Mouse (Mus musculus) lung, adult 2 months (tissue): ENCODE measurements around the gene Nelfe. TPM values are rescaled to one million over a fixed set of nuclear protein-coding genes. Genes with fewer than 3 reads are reported as not detected.
"Not testable (repeated sequence)": the region's sequence is repeated elsewhere in the genome, so short reads cannot be mapped to it uniquely, and the experiment has no call there.

ENCODE experiments used
- DNase-seq: peaks from one replicate; pipeline ENCODE4 v3.0.0; 2022
- H3K4me1 ChIP-seq: fragments of 200-500 bp; 2 replicates; pipeline ENCODE4 v1.6.1; 2011; ENCODE audit warnings: low read length; ENCODE audit not compliant: control insufficient read depth, insufficient read depth
- H3K4me3 ChIP-seq: fragments of 200-500 bp; replicated peaks from 2 replicates; pipeline ENCODE3; 2011; ENCODE audit warnings: low read depth, mild to moderate bottlenecking, control low read depth, low read length; ENCODE audit errors: extremely low read depth
- CTCF ChIP-seq: fragments of 200-500 bp; IDR thresholded peaks from 2 replicates; pipeline ENCODE4 v1.5.1; 2011; ENCODE audit warnings: mild to moderate bottlenecking, low read length, control low read depth; ENCODE audit not compliant: insufficient read depth
- POLR2A ChIP-seq: fragments of 200-500 bp; IDR thresholded peaks from 2 replicates; pipeline ENCODE4 v1.6.1; 2011; ENCODE audit warnings: low read depth, mild to moderate bottlenecking, control low read depth, low read length, borderline replicate concordance; ENCODE audit errors: extremely low read depth
- WGBS: fragments of 180-500 bp; shearing (Covaris S2); methylation state at CpG from one replicate; pipeline ENCODE4 v1.1.7; 2018; 5-methylcytosine and 5-hydroxymethylcytosine counted together
- polyA plus RNA-seq: library from polyadenylated mRNA; depleted of rRNA; stranded (reverse); fragments of >200 nt; gene quantifications from 2 replicates; pipeline ENCODE4 v1.2.3, GENCODE M21; 2012; rRNA removed

Nelfe gene
- 22.4 and 23.2 TPM in 2 replicates for polyA plus RNA-seq

DNA sequence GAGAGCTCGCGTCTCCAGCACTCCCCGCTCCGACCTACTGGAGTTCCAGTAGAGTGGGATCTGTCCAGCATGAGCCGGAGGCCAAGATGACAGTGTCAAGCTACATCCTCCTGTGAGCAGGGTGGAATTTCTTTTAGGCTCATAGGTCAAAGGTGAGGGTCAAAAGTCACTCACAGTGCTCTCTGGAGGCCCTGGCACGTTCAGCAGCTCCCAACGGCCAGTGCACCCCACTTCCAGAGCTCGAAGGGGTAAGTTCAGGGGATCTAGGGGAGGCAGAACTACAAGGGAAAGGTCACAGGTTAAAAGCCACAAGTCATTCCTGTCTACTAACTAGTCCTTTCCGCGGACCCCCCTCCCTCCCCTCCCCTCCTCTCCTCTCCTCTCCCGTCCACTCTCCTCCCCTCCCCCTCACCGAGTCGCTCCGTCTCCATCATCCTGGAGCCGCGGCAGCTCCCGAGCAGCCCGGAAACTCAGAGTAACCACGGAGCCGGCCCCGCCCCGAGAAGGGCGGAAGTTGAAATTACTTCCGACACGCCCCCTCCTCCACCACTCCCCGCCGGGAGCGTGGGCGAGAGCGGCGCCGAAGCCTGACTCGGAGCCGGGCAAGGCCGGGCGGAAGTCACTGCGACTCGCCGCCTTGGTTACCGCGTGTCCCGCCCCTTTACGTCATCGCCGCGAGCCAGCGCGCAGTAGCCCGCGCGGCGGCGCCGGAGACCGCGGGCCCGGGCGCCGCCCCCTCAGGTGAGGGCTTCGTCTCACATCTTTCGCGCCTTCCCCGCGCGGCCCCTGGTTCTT, at the start of gene Nelfe, which contains the start of gene Skiv2l:
Gene Nelfe, plus strand, starts transcription at position 670 of the 795 bp plus-strand sequence.
Gene Skiv2l, minus strand, starts transcription at position 489 of the 795 bp plus-strand sequence.
- under 1% methylated on average over 65 of the region's 65 CpGs for WGBS
- DNase-seq, result peak; percentile 98
- Histone ChIP-seq H3K4me3 (peak within 1 kb of the TSS; percentile 78), H3K4me1 (0 out of 2 replicates have a peak, but pooled peaks cover 3% of the 10 kb centered on the region)
- no peak for TF ChIP-seq CTCF
- peak; percentile 15; the same call in 1 of the 2 replicates for TF ChIP-seq POLR2A

DNA sequence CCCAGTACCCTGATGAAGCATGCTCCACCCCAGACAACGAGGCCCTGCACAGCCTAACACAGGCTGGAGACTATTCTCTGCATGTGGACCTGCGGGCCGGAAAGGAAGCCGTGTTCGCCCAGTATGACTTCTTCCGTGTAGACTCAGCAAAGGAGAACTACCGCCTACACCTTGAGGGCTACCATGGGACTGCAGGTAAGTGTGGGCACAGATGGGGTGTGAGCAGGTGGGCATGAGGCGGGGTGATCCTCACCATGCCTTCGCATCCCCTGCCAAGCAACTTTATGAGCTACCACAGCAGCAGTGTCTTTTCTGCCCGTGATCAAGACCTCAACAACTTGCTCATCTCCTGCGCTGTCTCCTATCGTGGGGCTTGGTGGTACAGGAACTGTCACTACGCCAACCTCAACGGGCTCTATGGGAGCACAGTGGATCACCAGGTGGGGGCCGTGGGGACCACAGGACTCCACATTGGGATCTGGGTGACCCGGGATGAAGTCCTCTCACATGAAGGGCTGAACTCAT, 49.3 kb upstream of the Nelfe start:
- not testable (repeated sequence) for H3K4me1 ChIP-seq, H3K4me3 ChIP-seq, DNase-seq
- WGBS, result 89% methylated on average over 16 of the region's 16 CpGs

DNA sequence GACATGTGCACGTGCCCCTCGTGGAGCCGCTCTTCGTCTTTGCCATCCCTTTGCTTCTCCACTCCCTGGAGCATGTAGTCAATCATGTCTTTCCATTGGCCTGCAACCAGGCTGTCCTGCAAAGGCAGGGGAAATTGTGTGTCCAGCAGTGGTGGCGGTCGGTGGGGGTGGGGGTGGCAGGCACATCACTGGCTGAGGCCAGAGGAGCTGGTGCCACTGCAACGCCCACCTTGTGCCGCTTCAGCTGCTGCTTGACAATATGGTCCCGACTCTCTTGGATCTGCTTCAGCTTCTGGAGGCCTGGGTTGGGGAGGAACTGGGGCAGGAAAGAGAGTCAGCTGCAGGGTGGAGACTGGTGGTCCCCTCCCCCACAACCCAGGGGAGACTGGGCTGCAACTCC, 47.4 kb upstream of the Nelfe start:
- not testable (repeated sequence) for H3K4me1 ChIP-seq, DNase-seq, H3K4me3 ChIP-seq
- 93% methylated on average over 9 of the region's 9 CpGs for WGBS

GRCm38 (mm10) chr17:34803367-34803766, 46.8 kb upstream of the Nelfe start:
- WGBS, result 91% methylated on average over 6 of the region's 6 CpGs
- H3K4me1 ChIP-seq, DNase-seq, H3K4me3 ChIP-seq: not testable (repeated sequence)

GRCm38 (mm10) chr17:34804301-34804700, 45.9 kb upstream of the Nelfe start, which contains the start of gene Cyp21a1:
Cyp21a1 (minus strand) TSS chr17:34804561.
- not testable (repeated sequence) for DNase-seq, H3K4me3 ChIP-seq, H3K4me1 ChIP-seq
- WGBS, result 65% methylated on average over 5 of the region's 6 CpGs

GRCm38 (mm10) chr17:34804871-34805562, 45.2 kb upstream of the Nelfe start:
- TF ChIP-seq POLR2A (no peak), CTCF (no peak)
- no peak for DNase-seq
- H3K4me1 ChIP-seq, result no peaks in the 10 kb centered on the region
- 74% methylated on average over 6 of the region's 6 CpGs for WGBS
- H3K4me3 ChIP-seq, result no peak overlapping the region

- no peak for DNase-seq
- Histone ChIP-seq H3K4me3 (no peak overlapping the region), H3K4me1 (no peaks in the 10 kb centered on the region)
- no peak for TF ChIP-seq POLR2A
- no peak for TF ChIP-seq CTCF
- 57% methylated on average over 3 of the region's 3 CpGs for WGBS
These were observed 43.0 kb upstream of the Nelfe start for GRCm38 (mm10) chr17:34807176-34807575.

DNA sequence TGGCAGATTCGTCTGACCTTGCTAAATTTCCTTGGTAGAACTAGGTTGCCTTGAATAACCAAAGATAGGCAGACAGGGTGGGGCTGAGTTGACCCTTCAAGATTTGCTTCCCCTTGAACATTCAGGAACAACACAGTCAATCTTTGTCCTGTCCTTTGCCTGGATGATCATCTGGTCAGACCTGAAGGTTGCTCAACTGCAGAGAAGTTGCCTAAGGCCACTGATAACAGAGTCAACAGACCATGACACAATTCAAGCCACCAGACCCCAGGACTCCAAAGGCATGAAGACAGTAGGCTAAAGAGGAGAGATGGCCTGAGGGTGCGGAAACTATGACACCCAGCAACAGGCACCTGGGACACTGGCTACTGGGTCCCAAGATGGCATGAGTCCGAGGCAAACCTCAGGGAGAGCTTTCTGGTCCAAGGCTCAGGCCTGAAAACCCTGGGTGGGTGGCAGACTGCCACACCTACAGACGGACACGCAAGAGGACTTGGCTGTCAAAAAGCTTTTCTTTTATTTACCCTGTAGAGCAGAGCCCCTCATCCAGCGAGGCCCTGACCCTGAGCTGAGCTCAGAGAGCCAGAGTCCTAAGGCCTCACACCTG, 41.5 kb upstream of the Nelfe start:
- no peak for DNase-seq

DNA sequence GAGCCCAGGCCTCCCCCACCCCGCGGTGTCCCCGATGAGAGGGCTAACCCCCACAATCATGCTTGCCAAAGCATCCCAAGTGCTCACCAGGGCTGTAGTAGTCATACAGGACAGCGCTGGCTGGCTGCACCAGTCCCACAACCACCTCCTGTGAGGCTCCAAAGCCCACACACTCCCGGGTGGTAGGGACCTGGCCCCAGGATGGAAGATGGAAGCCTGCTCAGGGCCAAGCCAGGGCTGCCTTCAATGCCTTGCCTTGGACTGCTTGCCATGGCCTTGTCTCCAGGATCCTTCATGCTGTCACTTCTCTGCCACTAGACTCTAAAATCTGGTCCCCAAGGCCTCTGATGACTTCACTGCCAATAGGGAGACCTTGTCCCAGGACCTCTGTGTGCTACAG, 39.8 kb upstream of the Nelfe start:
- not testable (repeated sequence) for H3K4me3 ChIP-seq, DNase-seq, H3K4me1 ChIP-seq
- WGBS, result 90% methylated on average over 5 of the region's 5 CpGs

More for the DNA sequence above, 41.5 kb upstream of the Nelfe start:
- Histone ChIP-seq H3K4me3 (no peak overlapping the region), H3K4me1 (no peaks in the 10 kb centered on the region)
- 75% methylated on average over 6 of the region's 6 CpGs for WGBS
- no peak for TF ChIP-seq POLR2A
- no peak for TF ChIP-seq CTCF

DNA sequence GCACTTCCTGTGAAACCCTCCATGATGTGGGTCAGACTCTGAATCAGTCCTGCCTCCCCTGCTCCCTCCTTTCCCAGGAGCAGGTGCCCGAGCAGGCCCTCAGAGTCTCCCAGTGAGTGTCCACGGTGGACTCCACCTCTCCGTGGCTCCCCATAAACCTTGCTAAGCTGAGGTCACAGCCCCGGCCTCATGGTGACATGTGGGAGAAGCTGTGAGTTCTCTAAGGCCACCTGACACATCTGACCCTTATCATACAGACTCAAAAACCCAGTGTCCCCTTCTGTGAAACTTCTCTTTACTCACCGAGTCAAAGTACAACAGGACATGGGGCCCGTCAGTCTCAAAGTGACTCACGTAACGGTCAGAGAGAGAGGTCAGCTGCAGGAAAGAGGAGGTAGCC, 39.4 kb upstream of the Nelfe start:
- H3K4me3 ChIP-seq, DNase-seq: not testable (repeated sequence)
- WGBS, result 79% methylated on average over 8 of the region's 8 CpGs

More for the DNA sequence above, 39.4 kb upstream of the Nelfe start:
- H3K4me1 ChIP-seq, result not testable (repeated sequence)
